Mouse (Mus musculus) midbrain, postnatal 0 days (tissue): Measurements from ENCODE around the gene Rpl29. TPM values are rescaled to one million over a fixed set of nuclear protein-coding genes. Genes with fewer than 3 reads are reported as not detected.

ENCODE experiments used
- ATAC-seq: fragments of 200-750 bp; cut with Nextera tagmentation; 2 replicates; pipeline ENCODE4 v1.8.0; 2017; ENCODE audit warnings: moderate number of reproducible peaks, mild to moderate bottlenecking, moderate TSS enrichment, moderate library complexity; ENCODE audit not compliant: low FRiP score
- DNase-seq: peaks from one replicate; pipeline ENCODE4 v3.0.0-alpha.2; 2015; ENCODE audit warnings: low spot score
- H3K27ac ChIP-seq: fragments of 300-500 bp; sonication (generic); 2 replicates; pipeline ENCODE4 v1.5.1; 2014; ENCODE audit warnings: low read depth, mild to moderate bottlenecking, low read length, mixed read lengths
- H3K27me3 ChIP-seq: fragments of 300-500 bp; sonication (generic); 2 replicates; pipeline ENCODE4 v1.6.1; 2014; ENCODE audit warnings: low read length, control low read depth, mixed read lengths; ENCODE audit not compliant: insufficient read depth
- H3K36me3 ChIP-seq: fragments of 300-500 bp; sonication (generic); 2 replicates; pipeline ENCODE4 v1.6.1; 2014; ENCODE audit warnings: low read length, control low read depth, mixed read lengths; ENCODE audit not compliant: insufficient read depth
- H3K4me1 ChIP-seq: fragments of 300-500 bp; sonication (generic); 2 replicates; pipeline ENCODE4 v1.6.1; 2014; ENCODE audit warnings: mild to moderate bottlenecking, control low read depth, antibody characterized with exemption, low read length, mixed read lengths; ENCODE audit not compliant: insufficient read depth
- H3K4me2 ChIP-seq: fragments of 300-500 bp; sonication (generic); 2 replicates; pipeline ENCODE4 v1.6.1; 2014; ENCODE audit warnings: low read depth, mild to moderate bottlenecking, low read length, mixed read lengths; ENCODE audit not compliant: poor library complexity, severe bottlenecking
- H3K4me3 ChIP-seq: fragments of 300-500 bp; sonication (generic); 2 replicates; pipeline ENCODE4 v1.5.1; 2014; ENCODE audit warnings: low read depth, mild to moderate bottlenecking, low read length, moderate library complexity
- H3K9ac ChIP-seq: fragments of 300-500 bp; sonication (generic); replicated peaks from 2 replicates; pipeline ENCODE4 v1.6.1; 2014; ENCODE audit warnings: mild to moderate bottlenecking, low read length, moderate library complexity, mixed read lengths; ENCODE audit not compliant: poor library complexity, severe bottlenecking
- H3K9me3 ChIP-seq: fragments of 300-500 bp; sonication (generic); 2 replicates; pipeline ENCODE4 v1.6.1; 2016; ENCODE audit warnings: low read length, control low read depth
- CTCF ChIP-seq: IDR thresholded peaks from 2 replicates; pipeline ENCODE4 v1.5.1; 2016; ENCODE audit warnings: antibody characterized with exemption, mild to moderate bottlenecking
- WGBS: fragments of 180-500 bp; shearing (Covaris S2); extraction: QIAGEN DNeasy Blood & Tissue Kit; methylation state at CpG from one replicate; pipeline ENCODE4 v1.1.7; 2014; 5-methylcytosine and 5-hydroxymethylcytosine counted together
- polyA plus RNA-seq: library from polyadenylated mRNA; unstranded; fragments of >200 nt; fragmentation: Nextera tagmentation; extraction: Ambion mirVana; gene quantifications from 2 replicates; pipeline ENCODE4 v1.2.1, GENCODE M21; 2015
- total RNA-seq: library from RNA; depleted of rRNA; stranded (reverse); fragments of >200 nt; gene quantifications from 2 replicates; pipeline ENCODE4 v1.2.3, GENCODE M21; 2014

Rpl29 gene
- total and polyA plus RNA-seq, 2 experiments from 2014 or later = 645 to 936 TPM

GRCm38 (mm10) chr9:106406443-106407078 is 22.7 kb upstream of the Rpl29 start:
- Histone ChIP-seq H3K9ac (no peak overlapping the region), H3K27me3 (no peaks in the 10 kb centered on the region), H3K36me3 (no peaks in the 10 kb centered on the region), H3K4me1 (0 out of 2 replicates have a peak, but pooled peaks cover 5% of the 10 kb centered on the region), H3K27ac (no peak overlapping the region), H3K4me3 (no peak overlapping the region), H3K9me3 (no peaks in the 10 kb centered on the region), H3K4me2 (no peak overlapping the region)
- WGBS = 61% methylated on average over 8 of the region's 8 CpGs
- DNase-seq (no peak), ATAC-seq (no peak)
- no peak for TF ChIP-seq CTCF

- H3K9me3 ChIP-seq = no peaks in the 10 kb centered on the region
- H3K4me3 ChIP-seq = no peak overlapping the region
- no peak for ATAC-seq
- peak; percentile 53 for TF ChIP-seq CTCF
- no peaks in the 10 kb centered on the region for H3K36me3 ChIP-seq
- H3K27me3 ChIP-seq = no peaks in the 10 kb centered on the region
- 0 out of 2 replicates have a peak, but pooled peaks cover 5% of the 10 kb centered on the region for H3K4me1 ChIP-seq
- WGBS = 98% methylated on average over 4 of the region's 4 CpGs
- H3K4me2 ChIP-seq = no peak overlapping the region
- 0 out of 2 replicates have a peak overlapping the region, but pooled peaks have one; percentile 18 for H3K27ac ChIP-seq
- no peak overlapping the region for H3K9ac ChIP-seq
- no peak for DNase-seq
Observed at GRCm38 (mm10) chr9:106409096-106409495, 20.2 kb upstream of the Rpl29 start.

- DNase-seq = no peak
- H3K4me1 ChIP-seq = 0 out of 2 replicates have a peak, but pooled peaks cover 5% of the 10 kb centered on the region
- no peaks in the 10 kb centered on the region for H3K36me3 ChIP-seq
- H3K4me2 ChIP-seq = no peak overlapping the region
- TF ChIP-seq CTCF = no peak
- no peaks in the 10 kb centered on the region for H3K27me3 ChIP-seq
- no peak overlapping the region for H3K27ac ChIP-seq
- no peak overlapping the region for H3K9ac ChIP-seq
- no peak overlapping the region for H3K4me3 ChIP-seq
- 85% methylated on average over 2 of the region's 2 CpGs for WGBS
- H3K9me3 ChIP-seq = no peaks in the 10 kb centered on the region
- ATAC-seq = no peak
Observed at GRCm38 (mm10) chr9:106410086-106410650, 19.1 kb upstream of the Rpl29 start.

- Histone ChIP-seq H3K4me3 (no peak overlapping the region), H3K27ac (no peak overlapping the region), H3K4me2 (no peak overlapping the region), H3K4me1 (0 out of 2 replicates have a peak, but pooled peaks cover 5% of the 10 kb centered on the region), H3K9me3 (no peaks in the 10 kb centered on the region), H3K36me3 (no peaks in the 10 kb centered on the region), H3K9ac (no peak overlapping the region), H3K27me3 (no peaks in the 10 kb centered on the region)
- 89% methylated on average over 9 of the region's 9 CpGs for WGBS
- DNase-seq (no peak), ATAC-seq (no peak)
- TF ChIP-seq CTCF = no peak
Observed at GRCm38 (mm10) chr9:106411091-106411594, 18.1 kb upstream of the Rpl29 start.

GRCm38 (mm10) chr9:106411729-106412128 is 17.5 kb upstream of the Rpl29 start:
- no peaks in the 10 kb centered on the region for H3K36me3 ChIP-seq
- no peak overlapping the region for H3K9ac ChIP-seq
- DNase-seq (no peak), ATAC-seq (no peak)
- no peak overlapping the region for H3K4me2 ChIP-seq
- H3K4me3 ChIP-seq = no peak overlapping the region
- TF ChIP-seq CTCF = no peak
- no peak overlapping the region for H3K27ac ChIP-seq
- 0 out of 2 replicates have a peak, but pooled peaks cover 3% of the 10 kb centered on the region for H3K4me1 ChIP-seq
- H3K9me3 ChIP-seq = no peaks in the 10 kb centered on the region
- 86% methylated on average over 6 of the region's 6 CpGs for whole genome bisulfite sequencing
- no peaks in the 10 kb centered on the region for H3K27me3 ChIP-seq

GRCm38 (mm10) chr9:106412210-106412609 is 17.0 kb upstream of the Rpl29 start:
- Histone ChIP-seq H3K4me3 (no peak overlapping the region), H3K36me3 (no peaks in the 10 kb centered on the region), H3K27ac (no peak overlapping the region), H3K27me3 (no peaks in the 10 kb centered on the region), H3K4me1 (peaks cover 3% of the 10 kb centered on the region; the same call in 1 of the 2 replicates), H3K4me2 (no peak overlapping the region), H3K9me3 (no peaks in the 10 kb centered on the region), H3K9ac (no peak overlapping the region)
- ATAC-seq = no peak
- DNase-seq = no peak
- TF ChIP-seq CTCF = no peak
- WGBS = 91% methylated on average over 3 of the region's 3 CpGs
